Mouse (Mus musculus): Measurements from ENCODE around the gene Acot13. TPM values are rescaled to one million over a fixed set of nuclear protein-coding genes. Genes with fewer than 3 reads are reported as not detected.

The Acot13 gene
- 61.4 and 64.2 TPM in 2 replicates for polyA plus RNA-seq (2016; fragmentation: Nextera tagmentation; extraction: Ambion mirVana)

DNA sequence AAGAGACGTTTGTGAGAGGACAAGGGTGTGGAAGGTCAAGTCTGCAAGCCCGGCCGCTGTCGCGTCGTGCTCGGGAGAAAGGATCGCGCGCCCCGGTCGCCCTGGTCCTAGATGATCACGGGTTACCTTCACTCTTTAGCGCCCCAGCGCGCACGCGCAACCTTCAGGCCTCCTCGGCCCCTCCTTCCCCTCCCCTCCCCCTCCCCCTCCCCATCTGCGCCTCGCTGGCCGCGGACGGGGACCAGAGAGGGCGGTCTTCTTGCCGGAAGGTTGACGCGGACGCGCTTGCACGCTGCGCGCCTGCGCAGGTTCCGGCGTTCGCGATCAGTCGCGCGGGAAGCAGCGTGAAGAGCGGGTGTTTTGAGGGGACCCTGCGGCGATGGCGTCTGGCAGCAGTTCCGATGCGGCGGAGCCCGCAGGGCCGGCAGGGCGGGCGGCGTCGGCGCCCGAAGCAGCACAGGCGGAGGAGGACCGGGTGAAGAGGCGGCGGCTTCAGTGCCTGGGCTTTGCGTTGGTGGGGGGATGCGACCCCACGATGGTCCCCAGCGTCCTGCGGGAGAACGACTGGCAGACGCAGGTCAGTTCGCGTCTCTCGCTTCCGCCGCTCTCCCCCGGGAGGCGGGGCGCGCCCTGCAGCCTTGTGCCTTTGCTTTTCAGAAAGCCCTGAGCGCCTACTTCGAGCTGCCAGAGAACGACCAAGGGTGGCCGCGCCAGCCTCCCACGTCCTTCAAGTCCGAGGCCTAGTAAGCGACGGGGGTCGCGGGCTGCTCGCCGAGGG is at the start of gene Acot13, which contains the start of gene Tdp2:
TSS of gene Acot13 (minus strand) at position 188 of the 778 bp plus-strand sequence.
TSS of gene Tdp2 (plus strand) at position 327 of the 778 bp plus-strand sequence.
- Histone ChIP-seq H3K9me3 (replicated peaks) (no peaks in the 10 kb centered on the region), H3K4me1 (peaks cover 20% of the 10 kb centered on the region), H3K27ac (peak within 1 kb of the TSS; percentile 95), H3K36me3 (peaks cover 28% of the 10 kb centered on the region), H3K4me3 (peak within 1 kb of the TSS; percentile 97), H3K27me3 (ENCODE audit: low read depth, poor library complexity, severe bottlenecking) (no peaks in the 10 kb centered on the region)
- peak; percentile 100 for DNase-seq (ENCODE audit: low spot score)
- under 1% methylated on average over 89 of the region's 90 CpGs for WGBS

DNA sequence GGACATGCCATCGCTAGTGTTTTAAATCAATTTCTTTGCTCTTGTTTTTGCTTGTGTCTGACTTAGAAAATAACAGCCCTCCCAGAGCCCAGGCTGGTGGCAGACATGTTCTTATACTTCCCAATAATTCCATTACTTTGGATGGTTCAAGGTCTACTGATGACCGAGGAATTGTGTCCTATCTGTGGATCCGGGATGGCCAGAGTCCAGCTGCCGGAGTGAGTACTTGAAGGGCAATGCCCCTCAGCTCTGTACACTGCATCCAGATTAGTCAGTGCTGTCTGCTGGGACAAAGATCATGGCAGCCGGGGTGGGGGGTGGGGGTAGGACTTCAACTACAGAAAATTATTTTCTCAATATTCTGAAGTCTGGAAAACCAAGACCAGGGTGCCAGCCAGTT is 49.4 kb upstream of the Acot13 start:
- 97% methylated on average over 5 of the region's 5 CpGs for WGBS
- DNase-seq (ENCODE audit: low spot score): no peak
- Histone ChIP-seq H3K27me3 (ENCODE audit: low read depth, poor library complexity, severe bottlenecking) (no peaks in the 10 kb centered on the region), H3K9me3 (replicated peaks) (no peaks in the 10 kb centered on the region), H3K4me1 (no peaks in the 10 kb centered on the region), H3K36me3 (no peaks in the 10 kb centered on the region), H3K4me3 (no peak overlapping the region), H3K27ac (no peak overlapping the region)

GRCm38 (mm10) chr13:24880208-24880607 is 48.9 kb upstream of the Acot13 start:
- DNase-seq (ENCODE audit: low spot score): no peak
- Histone ChIP-seq H3K36me3 (no peaks in the 10 kb centered on the region), H3K4me1 (no peaks in the 10 kb centered on the region), H3K9me3 (replicated peaks) (no peaks in the 10 kb centered on the region), H3K27me3 (ENCODE audit: low read depth, poor library complexity, severe bottlenecking) (no peaks in the 10 kb centered on the region), H3K4me3 (no peak overlapping the region), H3K27ac (no peak overlapping the region)
- WGBS: 88% methylated on average over 6 of the region's 6 CpGs

DNA sequence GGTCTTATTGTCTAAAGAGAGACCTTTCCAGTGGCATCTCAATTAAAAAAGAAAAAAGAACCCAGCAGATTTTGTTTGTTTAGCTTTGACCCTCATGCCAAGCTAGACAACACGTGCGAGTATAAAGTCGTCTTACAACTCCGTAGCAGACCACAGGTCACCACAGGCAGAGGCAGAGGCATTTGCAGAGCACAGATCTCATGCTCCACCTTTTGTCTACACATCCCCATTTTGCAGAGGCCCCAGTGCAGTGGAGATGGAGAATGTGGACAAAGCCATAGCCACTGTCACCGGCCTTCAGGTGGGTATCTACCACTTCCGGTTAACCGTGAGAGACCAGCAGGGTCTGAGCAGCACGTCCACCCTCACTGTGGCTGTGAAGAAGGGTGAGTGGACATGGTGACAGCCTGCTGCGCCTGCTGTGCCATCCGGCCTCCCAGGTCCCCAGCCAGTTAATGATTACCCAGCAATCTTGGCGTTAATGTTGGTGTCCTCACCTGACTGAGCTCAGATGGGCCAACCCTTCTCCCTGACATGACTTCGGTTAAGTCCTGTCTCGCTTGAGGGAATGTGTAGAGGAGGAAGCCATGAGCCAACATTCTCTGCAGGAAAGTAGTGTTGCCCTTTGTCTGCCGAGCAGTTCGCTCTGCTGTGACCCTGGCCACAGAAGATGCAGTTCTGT is 48.2 kb upstream of the Acot13 start:
- Histone ChIP-seq H3K4me1 (no peaks in the 10 kb centered on the region), H3K36me3 (no peaks in the 10 kb centered on the region), H3K27ac (no peak overlapping the region), H3K9me3 (replicated peaks) (no peaks in the 10 kb centered on the region), H3K27me3 (ENCODE audit: low read depth, poor library complexity, severe bottlenecking) (no peaks in the 10 kb centered on the region), H3K4me3 (no peak overlapping the region)
- no peak for DNase-seq (ENCODE audit: low spot score)
- 92% methylated on average over 15 of the region's 15 CpGs for WGBS

GRCm38 (mm10) chr13:24868233-24868632 is 36.9 kb upstream of the Acot13 start:
- WGBS: 88% methylated on average over 7 of the region's 7 CpGs
- Histone ChIP-seq H3K27ac (no peak overlapping the region), H3K27me3 (ENCODE audit: low read depth, poor library complexity, severe bottlenecking) (no peaks in the 10 kb centered on the region), H3K4me1 (no peaks in the 10 kb centered on the region), H3K9me3 (replicated peaks) (no peaks in the 10 kb centered on the region), H3K4me3 (no peak overlapping the region), H3K36me3 (no peaks in the 10 kb centered on the region)
- no peak for DNase-seq (ENCODE audit: low spot score)

GRCm38 (mm10) chr13:24867789-24868188 is 36.4 kb upstream of the Acot13 start:
- 96% methylated on average over 10 of the region's 10 CpGs for WGBS

DNA sequence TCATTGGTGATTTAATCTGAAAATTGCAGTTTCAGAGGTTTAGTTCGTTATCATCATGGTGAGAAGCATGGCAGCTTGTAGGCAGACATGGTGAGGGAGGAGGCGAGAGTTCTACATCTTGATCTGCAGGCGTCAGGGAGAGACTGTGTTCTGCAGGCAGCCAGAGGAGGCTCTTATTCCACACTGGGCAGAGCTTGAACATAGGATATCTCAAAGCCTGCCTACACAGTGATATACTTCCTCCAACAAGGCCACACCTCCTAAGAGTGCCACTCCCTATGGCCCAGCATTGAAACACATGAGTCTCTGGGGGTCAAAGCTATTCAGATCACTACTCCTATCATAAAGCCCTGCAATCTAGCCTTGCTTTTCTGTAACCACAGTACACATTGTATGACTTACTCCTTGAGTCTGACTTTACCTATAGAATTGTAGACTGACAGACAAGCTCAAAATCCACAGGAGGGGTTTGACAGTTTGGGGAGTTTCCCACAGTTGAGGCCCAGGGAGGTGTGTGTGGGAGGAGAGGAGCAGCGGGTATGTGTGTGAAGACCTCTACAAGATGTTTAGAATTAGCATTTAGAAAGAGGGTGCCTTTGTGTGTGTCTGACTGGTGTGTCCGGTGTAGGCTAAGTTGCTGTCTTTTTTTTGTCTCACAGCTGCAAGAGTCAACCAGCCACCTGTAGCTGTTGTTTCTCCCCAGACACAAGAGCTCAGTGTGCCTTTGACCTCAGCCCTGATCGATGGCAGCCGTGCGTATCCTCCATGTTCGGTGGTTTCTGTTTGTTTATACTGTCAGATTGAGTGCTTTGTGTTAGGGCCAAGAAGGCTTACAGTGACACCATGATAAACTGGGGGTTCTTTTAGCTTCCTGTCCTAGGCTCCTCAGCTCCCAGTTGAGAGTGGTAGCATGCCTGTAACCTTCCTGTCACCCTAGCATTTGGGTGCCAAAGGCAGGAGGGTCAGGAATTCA is 35.4 kb upstream of the Acot13 start:
- no peaks in the 10 kb centered on the region for H3K4me1 ChIP-seq
- no peak overlapping the region for H3K4me3 ChIP-seq
- DNase-seq (ENCODE audit: low spot score): no peak
- no peaks in the 10 kb centered on the region for H3K27me3 ChIP-seq (ENCODE audit: low read depth, poor library complexity, severe bottlenecking)
- 78% methylated on average over 9 of the region's 9 CpGs for WGBS
- H3K27ac ChIP-seq: no peak overlapping the region
- H3K36me3 ChIP-seq: no peaks in the 10 kb centered on the region
- no peaks in the 10 kb centered on the region for H3K9me3 ChIP-seq (replicated peaks)

More at GRCm38 (mm10) chr13:24867789-24868188, 36.4 kb upstream of the Acot13 start:
- Histone ChIP-seq H3K4me1 (no peaks in the 10 kb centered on the region), H3K9me3 (replicated peaks) (no peaks in the 10 kb centered on the region), H3K27me3 (ENCODE audit: low read depth, poor library complexity, severe bottlenecking) (no peaks in the 10 kb centered on the region), H3K4me3 (no peak overlapping the region), H3K36me3 (no peaks in the 10 kb centered on the region), H3K27ac (no peak overlapping the region)
- DNase-seq (ENCODE audit: low spot score): no peak

- H3K4me1 ChIP-seq: peaks cover 8% of the 10 kb centered on the region
- 63% methylated on average over 7 of the region's 7 CpGs for WGBS
- H3K36me3 ChIP-seq: no peaks in the 10 kb centered on the region
- no peaks in the 10 kb centered on the region for H3K9me3 ChIP-seq (replicated peaks)
- no peak overlapping the region for H3K4me3 ChIP-seq
- no peaks in the 10 kb centered on the region for H3K27me3 ChIP-seq (ENCODE audit: low read depth, poor library complexity, severe bottlenecking)
- DNase-seq (ENCODE audit: low spot score): peak; percentile 40
- H3K27ac ChIP-seq: no peak overlapping the region
These were observed 31.2 kb upstream of the Acot13 start for GRCm38 (mm10) chr13:24862520-24862919.

- Histone ChIP-seq H3K27me3 (ENCODE audit: low read depth, poor library complexity, severe bottlenecking) (no peaks in the 10 kb centered on the region), H3K27ac (no peak overlapping the region), H3K36me3 (no peaks in the 10 kb centered on the region), H3K4me1 (peaks cover 8% of the 10 kb centered on the region), H3K9me3 (replicated peaks) (no peaks in the 10 kb centered on the region), H3K4me3 (no peak overlapping the region)
- 84% methylated on average over 7 of the region's 7 CpGs for WGBS
- no peak for DNase-seq (ENCODE audit: low spot score)
These were observed 30.7 kb upstream of the Acot13 start for GRCm38 (mm10) chr13:24862021-24862420.

GRCm38 (mm10) chr13:24861084-24861483 is 29.7 kb upstream of the Acot13 start:
- no peaks in the 10 kb centered on the region for H3K27me3 ChIP-seq (ENCODE audit: low read depth, poor library complexity, severe bottlenecking)
- no peak for DNase-seq (ENCODE audit: low spot score)
- no peaks in the 10 kb centered on the region for H3K9me3 ChIP-seq (replicated peaks)
- H3K4me1 ChIP-seq: peaks cover 8% of the 10 kb centered on the region
- H3K27ac ChIP-seq: peak overlapping the region; percentile 26; the same call in 1 of the 2 replicates
- H3K4me3 ChIP-seq: no peak overlapping the region
- WGBS: 67% methylated on average over 12 of the region's 12 CpGs
- no peaks in the 10 kb centered on the region for H3K36me3 ChIP-seq

DNA sequence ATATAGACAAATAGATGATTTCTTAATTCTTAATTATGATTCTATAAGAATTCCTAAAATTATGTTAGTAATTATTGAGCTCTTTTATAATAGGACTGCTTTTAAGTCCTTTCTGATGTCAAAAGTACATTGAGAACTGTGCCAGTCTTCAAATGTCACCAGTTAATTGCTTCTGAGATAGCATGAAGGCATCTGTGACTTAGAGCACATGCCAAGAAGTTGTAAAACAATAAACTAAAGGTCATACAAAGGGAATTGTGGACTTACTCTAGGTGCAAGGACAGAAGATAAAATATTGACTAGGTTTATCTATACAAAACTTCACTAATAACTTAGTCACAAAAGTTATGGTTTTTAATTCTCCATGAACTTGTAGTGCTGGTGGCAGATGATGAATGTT is 27.8 kb upstream of the Acot13 start:
- DNase-seq (ENCODE audit: low spot score): no peak
- no peaks in the 10 kb centered on the region for H3K36me3 ChIP-seq
- H3K27me3 ChIP-seq (ENCODE audit: low read depth, poor library complexity, severe bottlenecking): no peaks in the 10 kb centered on the region
- no peak overlapping the region for H3K27ac ChIP-seq
- peaks cover 8% of the 10 kb centered on the region for H3K4me1 ChIP-seq
- H3K4me3 ChIP-seq: no peak overlapping the region
- no peaks in the 10 kb centered on the region for H3K9me3 ChIP-seq (replicated peaks)

DNA sequence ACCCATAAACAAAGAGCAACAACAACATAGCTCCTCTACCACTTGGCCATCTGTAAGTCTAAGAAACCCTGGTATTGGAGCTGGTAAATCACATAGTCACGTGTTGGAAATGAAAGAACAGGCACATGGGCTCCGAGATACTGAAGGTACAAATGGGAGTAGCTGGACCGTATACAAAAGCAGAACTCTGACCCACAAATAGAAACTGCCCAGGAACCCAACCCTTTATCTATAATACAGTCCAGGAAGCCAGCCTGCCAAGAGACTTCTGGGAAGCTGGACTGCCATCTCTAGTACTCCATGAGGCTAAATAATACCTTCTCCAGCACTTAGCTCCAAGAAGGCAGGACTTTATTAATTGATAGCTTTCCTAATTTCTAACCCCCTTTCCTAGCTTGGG is 21.2 kb upstream of the Acot13 start:
- no peaks in the 10 kb centered on the region for H3K27me3 ChIP-seq (ENCODE audit: low read depth, poor library complexity, severe bottlenecking)
- H3K27ac ChIP-seq: no peak overlapping the region
- H3K36me3 ChIP-seq: no peaks in the 10 kb centered on the region
- H3K9me3 ChIP-seq (replicated peaks): no peaks in the 10 kb centered on the region
- WGBS: 86% methylated on average over 3 of the region's 3 CpGs
- no peak overlapping the region for H3K4me3 ChIP-seq
- H3K4me1 ChIP-seq: no peaks in the 10 kb centered on the region
- DNase-seq (ENCODE audit: low spot score): no peak

Data from limb, embryonic 10.5 days (tissue).